Mouse (Mus musculus) heart, postnatal 0 days (tissue): ENCODE measurements around the gene Dek.

ENCODE experiments used
- CTCF ChIP-seq: IDR thresholded peaks from 2 replicates; pipeline ENCODE4 v1.5.1; 2016; ENCODE audit warnings: antibody characterized with exemption, control low read depth, low read depth
- EP300 ChIP-seq: IDR thresholded peaks from 2 replicates; pipeline ENCODE4 v1.6.1; 2016; ENCODE audit warnings: antibody characterized with exemption, low read depth

DNA sequence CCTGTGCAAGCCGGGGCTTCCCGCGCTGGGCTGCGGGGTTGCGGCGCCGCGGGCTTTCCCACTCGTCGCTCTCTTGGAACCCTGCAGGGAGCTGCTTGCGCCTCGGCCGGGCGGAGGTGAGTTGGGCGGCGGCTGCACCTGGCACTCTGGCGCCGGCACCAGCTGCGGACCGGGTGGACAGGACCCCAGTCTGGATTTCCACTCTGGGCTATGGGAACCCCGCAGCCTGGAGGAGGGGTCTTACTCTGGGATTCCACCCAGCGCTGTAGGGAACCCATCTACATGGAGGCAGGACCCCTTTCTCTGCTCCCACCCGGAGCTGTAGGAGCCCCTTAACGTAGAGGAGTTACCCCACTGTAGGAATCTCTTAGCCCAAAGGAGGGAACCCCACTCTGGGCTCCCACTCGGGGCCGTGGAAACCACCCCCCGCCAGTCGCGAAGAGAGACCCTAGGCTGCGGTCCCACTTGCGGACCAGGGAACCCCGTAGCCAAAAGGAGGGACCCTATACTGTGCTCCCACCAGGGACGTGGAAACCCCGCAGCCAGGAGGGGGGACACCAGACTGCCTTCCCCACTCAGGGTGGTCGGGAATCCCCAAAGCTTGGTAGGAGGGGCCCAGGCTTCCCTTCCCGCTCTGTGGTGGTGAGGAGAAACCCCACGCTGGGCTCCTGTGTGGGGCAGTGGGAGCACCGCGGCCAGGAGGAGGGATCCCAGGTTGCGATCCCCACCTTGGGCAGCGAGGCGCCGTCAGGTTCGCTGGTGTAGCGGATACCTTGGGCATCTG, 62.0 kb downstream of the Dek start:
- TF ChIP-seq CTCF (no peak), EP300 (no peak)
